Mouse (Mus musculus) lung, embryonic 16.5 days (tissue): ENCODE measurements around the gene Oxld1. TPM values are rescaled to one million over a fixed set of nuclear protein-coding genes. Genes with fewer than 3 reads are reported as not detected.
"Not testable (repeated sequence)": the region's sequence is repeated elsewhere in the genome, so short reads cannot be mapped to it uniquely, and the experiment has no call there.

Experiments used
- ATAC-seq: fragments of 200-750 bp; cut with Nextera tagmentation; 2 replicates; pipeline ENCODE4 v1.8.0; 2017; ENCODE audit warnings: low read depth, mild to moderate bottlenecking, moderate library complexity
- H3K27ac ChIP-seq: fragments of 300-500 bp; sonication (generic); 2 replicates; pipeline ENCODE4 v1.5.1; 2014; ENCODE audit warnings: mild to moderate bottlenecking, control low read depth, low read length
- H3K27me3 ChIP-seq: fragments of 300-500 bp; sonication (generic); 2 replicates; pipeline ENCODE4 v1.6.1; 2014; ENCODE audit warnings: low read depth, low read length, mixed read lengths; ENCODE audit not compliant: control insufficient read depth, insufficient read depth
- H3K36me3 ChIP-seq: fragments of 300-500 bp; sonication (generic); 2 replicates; pipeline ENCODE4 v1.6.1; 2014; ENCODE audit warnings: low read length; ENCODE audit not compliant: control insufficient read depth, insufficient read depth
- H3K4me1 ChIP-seq: fragments of 300-500 bp; sonication (generic); replicated peaks from 2 replicates; pipeline ENCODE4 v1.6.1; 2014; ENCODE audit warnings: low read length, mixed read lengths; ENCODE audit not compliant: control insufficient read depth, insufficient read depth
- H3K4me2 ChIP-seq: fragments of 300-500 bp; sonication (generic); 2 replicates; pipeline ENCODE4 v1.6.1; 2014; ENCODE audit warnings: low read depth, low read length, control low read depth
- H3K4me3 ChIP-seq: fragments of 300-500 bp; sonication (generic); 2 replicates; pipeline ENCODE4 v1.5.1; 2014; ENCODE audit warnings: mild to moderate bottlenecking, low read length, control low read depth
- H3K9ac ChIP-seq: fragments of 300-500 bp; sonication (generic); 2 replicates; pipeline ENCODE4 v1.6.1; 2014; ENCODE audit warnings: low read length, control low read depth
- H3K9me3 ChIP-seq: fragments of 300-500 bp; sonication (generic); 2 replicates; pipeline ENCODE4 v1.6.1; 2016; ENCODE audit warnings: low read length; ENCODE audit not compliant: control insufficient read depth
- WGBS: fragments of 180-500 bp; shearing (Covaris S2); extraction: QIAGEN DNeasy Blood & Tissue Kit; methylation state at CpG from one replicate; pipeline ENCODE4 v1.1.7; 2014; 5-methylcytosine and 5-hydroxymethylcytosine counted together
- polyA plus RNA-seq: library from polyadenylated mRNA; unstranded; fragments of >200 nt; fragmentation: Nextera tagmentation; extraction: Ambion mirVana; gene quantifications from 2 replicates; pipeline ENCODE4 v1.2.1, GENCODE M21; 2015

The Oxld1 gene
- polyA plus RNA-seq, 1 experiment from 2014 or later, result 13.2 TPM

DNA sequence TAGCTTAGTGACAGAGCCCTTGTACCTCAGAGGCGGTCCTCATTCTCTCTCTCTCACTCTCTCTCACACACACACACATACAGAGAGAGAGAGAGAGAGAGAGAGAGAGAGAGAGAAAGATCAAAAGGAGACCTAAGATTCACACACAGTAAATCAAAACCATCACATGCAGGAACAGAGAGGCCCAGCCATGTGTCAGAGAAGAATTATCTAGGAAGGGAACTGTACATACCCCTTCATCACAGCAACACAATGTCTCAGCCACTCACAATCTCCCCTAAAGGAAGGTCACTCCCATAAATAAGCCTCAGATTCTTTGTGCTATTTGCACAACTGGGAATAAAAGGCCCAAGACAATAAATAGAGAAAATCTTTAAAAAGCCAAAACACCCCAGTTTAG, 39.3 kb downstream of the Oxld1 start:
- peaks cover 49% of the 10 kb centered on the region for H3K36me3 ChIP-seq

DNA sequence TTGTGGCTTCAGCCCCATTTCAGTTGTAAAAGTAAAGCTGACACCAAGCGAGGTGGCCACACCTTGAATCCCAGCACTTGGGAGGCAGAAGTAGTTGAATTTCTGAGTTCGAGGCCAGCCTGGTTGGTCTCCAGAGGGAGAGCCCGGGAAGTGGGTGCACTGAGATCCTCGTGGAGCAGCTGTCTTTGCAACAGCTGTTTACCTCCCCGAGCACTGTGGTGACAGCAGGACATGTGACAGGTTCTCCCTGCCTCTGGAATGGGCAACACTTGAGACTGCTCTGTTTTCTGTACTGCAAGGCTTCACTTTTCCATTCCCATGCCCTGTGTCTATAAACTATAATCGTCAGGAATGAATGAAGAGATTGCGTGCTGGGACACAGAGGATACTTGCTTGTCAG, 40.0 kb downstream of the Oxld1 start:
- Histone ChIP-seq H3K27me3 (no peaks in the 10 kb centered on the region), H3K4me2 (no peak overlapping the region), H3K27ac (no peak overlapping the region), H3K36me3 (peaks cover 54% of the 10 kb centered on the region), H3K4me3 (no peak overlapping the region), H3K9ac (no peak overlapping the region), H3K9me3 (no peaks in the 10 kb centered on the region), H3K4me1 (no peaks in the 10 kb centered on the region)
- no peak for ATAC-seq
- WGBS, result 85% methylated on average over 7 of the region's 7 CpGs

More for the DNA sequence above, 39.3 kb downstream of the Oxld1 start:
- WGBS, result 91% methylated on average over 1 of the region's 1 CpGs
- no peak for ATAC-seq
- H3K4me1 ChIP-seq, result no peaks in the 10 kb centered on the region
- no peaks in the 10 kb centered on the region for H3K27me3 ChIP-seq
- H3K4me2 ChIP-seq, result no peak overlapping the region
- H3K9ac ChIP-seq, result no peak overlapping the region
- no peak overlapping the region for H3K4me3 ChIP-seq
- no peak overlapping the region for H3K27ac ChIP-seq
- no peaks in the 10 kb centered on the region for H3K9me3 ChIP-seq

DNA sequence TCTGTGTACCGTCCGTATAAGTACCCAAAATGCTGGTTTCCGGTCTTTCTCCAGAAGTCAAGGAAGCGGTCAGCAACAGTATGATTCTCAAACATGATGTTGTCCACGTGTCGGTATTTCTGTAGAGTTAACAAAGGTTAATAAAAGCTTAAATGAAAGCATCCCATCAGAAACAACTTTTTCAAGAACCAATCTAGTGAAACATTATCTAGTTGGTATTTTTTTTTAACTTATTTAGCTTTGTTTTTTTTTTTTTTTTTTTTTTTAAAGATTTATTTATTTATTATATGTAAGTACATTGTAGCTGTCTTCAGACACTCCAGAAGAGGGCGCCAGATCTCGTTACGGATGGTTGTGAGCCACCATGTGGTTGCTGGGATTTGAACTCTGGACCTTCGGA, 44.2 kb downstream of the Oxld1 start:
- not testable (repeated sequence) for ATAC-seq, H3K27ac ChIP-seq, H3K27me3 ChIP-seq, H3K4me2 ChIP-seq, H3K4me3 ChIP-seq, H3K9me3 ChIP-seq, H3K9ac ChIP-seq, H3K4me1 ChIP-seq
- 95% methylated on average over 7 of the region's 10 CpGs for WGBS
- H3K36me3 ChIP-seq, result peaks cover 55% of the 10 kb centered on the region

Other genes with a start within 250 kb of the Oxld1 start
- 7.0 and 7.5 TPM in 2 replicates for gene Bahcc1, start 225.1 kb downstream of the Oxld1 start, polyA plus RNA-seq
- gene Actg1, start 109.5 kb downstream of the Oxld1 start, polyA plus RNA-seq, result 2,589 and 2,717 TPM in 2 replicates
- gene Fscn2, start 96.5 kb downstream of the Oxld1 start, polyA plus RNA-seq, result 0.64 and 0.83 TPM in 2 replicates
- gene Faap100, start 79.3 kb downstream of the Oxld1 start, polyA plus RNA-seq, result 36.7 and 41.4 TPM in 2 replicates
- 25.9 and 28.2 TPM in 2 replicates for gene Nploc4, start 20.4 kb downstream of the Oxld1 start, polyA plus RNA-seq
- gene Tspan10, start 15.4 kb downstream of the Oxld1 start, polyA plus RNA-seq, result not detected in 2 replicates
- gene Pde6g, start 4.6 kb downstream of the Oxld1 start, polyA plus RNA-seq, result 0.21 TPM in 1 of 2 replicates, not detected in the other
- 34.8 and 38.1 TPM in 2 replicates for gene Ccdc137, start within 50 bp of the Oxld1 start, polyA plus RNA-seq
- 40.3 and 44.8 TPM in 2 replicates for gene Arl16, start 9.5 kb upstream of the Oxld1 start, polyA plus RNA-seq
- 113 and 117 TPM in 2 replicates for gene Mrpl12, start 26.5 kb upstream of the Oxld1 start, polyA plus RNA-seq
- gene Slc25a10, start 33.8 kb upstream of the Oxld1 start, polyA plus RNA-seq, result 72.5 and 73.8 TPM in 2 replicates
- gene Gcgr, start 72.6 kb upstream of the Oxld1 start, polyA plus RNA-seq, result 1.4 and 1.7 TPM in 2 replicates
- 184 and 200 TPM in 2 replicates for gene Mcrip1, start 91.7 kb upstream of the Oxld1 start, polyA plus RNA-seq
- 0.95 and 2.6 TPM in 2 replicates for gene Ppp1r27, start 93.1 kb upstream of the Oxld1 start, polyA plus RNA-seq
- 829 and 841 TPM in 2 replicates for gene P4hb, start 115.2 kb upstream of the Oxld1 start, polyA plus RNA-seq
- gene Arhgdia, start 123.6 kb upstream of the Oxld1 start, polyA plus RNA-seq, result 654 and 680 TPM in 2 replicates
- gene Alyref, start 140.3 kb upstream of the Oxld1 start, polyA plus RNA-seq, result 82.6 and 266 TPM in 2 replicates
- 215 and 224 TPM in 2 replicates for gene Anapc11, start 140.4 kb upstream of the Oxld1 start, polyA plus RNA-seq
- gene Npb, start 150.4 kb upstream of the Oxld1 start, polyA plus RNA-seq, result 1.5 and 1.6 TPM in 2 replicates
- gene Pcyt2, start 159.9 kb upstream of the Oxld1 start, polyA plus RNA-seq, result 104 and 117 TPM in 2 replicates
- gene Sirt7, start 167.2 kb upstream of the Oxld1 start, polyA plus RNA-seq, result 31.8 and 32.5 TPM in 2 replicates
- 13.2 and 15.0 TPM in 2 replicates for gene Mafg, start 175.5 kb upstream of the Oxld1 start, polyA plus RNA-seq
- 22.4 and 23.4 TPM in 2 replicates for gene Pycr1, start 185.7 kb upstream of the Oxld1 start, polyA plus RNA-seq
- gene Myadml2, start 190.1 kb upstream of the Oxld1 start, polyA plus RNA-seq, result 0.97 and 1.1 TPM in 2 replicates
- 3.2 and 4.0 TPM in 2 replicates for gene Notum, start 203.1 kb upstream of the Oxld1 start, polyA plus RNA-seq
- 127 and 133 TPM in 2 replicates for gene Aspscr1, start 214.9 kb upstream of the Oxld1 start, polyA plus RNA-seq